Mouse (Mus musculus) heart, adult 11 months (tissue): ENCODE measurements at regions not wholly inside any gene's neighbourhood (a gene's known extent, or its start where the extent isn't known, plus 50 kb on each side); places are given as distances from the start of the nearest gene placed in this dataset.
A peak's percentile ranks its signal among the peaks of the same experiment; 100 is the strongest.

Experiments used
- DNase-seq: peaks from one replicate; pipeline ENCODE4 v3.0.0; 2022

DNA sequence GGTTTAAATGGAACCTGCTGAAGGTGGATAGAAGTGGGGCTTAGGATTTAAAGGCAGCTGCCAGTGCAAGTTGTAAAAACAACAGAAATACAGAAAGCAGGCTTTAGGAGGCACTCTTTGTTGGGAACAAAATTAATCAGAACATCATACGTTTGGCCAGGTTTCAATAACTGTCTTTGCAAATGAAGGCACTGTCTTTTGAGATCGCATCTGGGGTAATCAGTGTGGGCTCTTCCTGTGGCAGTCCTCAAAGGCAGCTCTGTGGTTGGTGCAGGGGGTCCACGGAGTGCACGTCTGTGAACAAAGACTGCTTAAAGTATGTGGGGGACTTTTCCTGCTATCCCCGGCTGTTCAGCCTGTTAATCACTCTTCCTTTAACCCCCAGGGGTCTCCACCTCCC lies 654.5 kb downstream of the Tmem132b start:
- DNase-seq, result peak; percentile 56

DNA sequence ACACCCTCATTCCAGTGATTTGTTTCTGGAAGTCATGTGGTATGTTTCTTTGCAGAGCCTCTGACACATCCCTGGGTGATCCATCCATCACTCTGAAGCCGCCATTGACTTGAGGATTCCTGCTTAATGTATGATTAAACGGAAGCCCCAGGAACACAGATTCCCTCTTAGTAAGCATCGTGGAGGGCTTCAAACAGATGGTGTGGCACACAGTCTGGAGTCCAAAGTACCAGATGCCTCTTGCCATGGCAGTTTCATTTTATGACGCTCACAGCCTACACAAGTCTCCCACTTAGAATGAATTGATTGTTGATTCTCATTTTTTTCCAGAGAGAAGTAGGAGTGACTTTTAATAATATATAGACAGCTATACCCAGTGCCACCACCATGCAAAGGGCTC lies 668.3 kb downstream of the Tmem132b start:
- no peak for DNase-seq

DNA sequence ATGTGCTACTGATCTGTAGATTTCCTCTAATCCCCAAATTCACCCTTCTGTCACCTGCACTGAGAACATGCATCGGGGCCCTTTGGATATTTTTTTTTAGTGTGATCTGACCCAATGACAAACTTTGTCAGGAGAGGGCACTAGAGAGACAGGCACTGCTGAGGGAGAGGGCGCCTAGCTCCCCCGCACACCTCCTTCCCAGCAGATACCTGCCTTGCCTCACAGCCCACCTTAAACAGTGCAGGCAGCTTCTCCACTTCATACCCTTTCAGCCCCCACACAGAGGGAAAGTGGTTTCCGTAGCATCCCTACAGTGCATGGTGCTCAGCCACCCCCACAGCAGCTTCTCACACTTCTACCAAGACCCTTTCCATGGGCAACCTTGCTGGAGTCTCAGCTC lies 670.0 kb downstream of the Tmem132b start:
- no peak for DNase-seq

DNA sequence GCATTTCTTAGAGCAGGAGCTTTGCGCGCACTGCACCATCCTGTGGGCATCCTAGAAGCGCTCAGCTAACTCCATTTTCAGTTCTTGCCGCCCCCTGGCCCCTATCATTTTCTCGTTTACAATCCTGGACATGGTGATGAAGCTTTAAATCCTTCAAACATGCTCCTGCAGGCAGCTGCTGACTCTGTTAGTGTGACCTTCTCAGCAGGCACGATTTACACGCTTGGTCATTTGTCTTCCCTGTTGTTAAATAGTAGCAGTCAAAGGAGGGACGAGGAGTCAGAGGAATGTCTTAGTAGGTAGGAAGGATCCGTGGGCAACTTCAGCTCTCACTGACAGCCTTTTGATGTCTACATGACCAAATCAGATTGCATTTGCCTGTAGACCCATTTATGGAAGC lies 670.4 kb downstream of the Tmem132b start:
- DNase-seq, result no peak

DNA sequence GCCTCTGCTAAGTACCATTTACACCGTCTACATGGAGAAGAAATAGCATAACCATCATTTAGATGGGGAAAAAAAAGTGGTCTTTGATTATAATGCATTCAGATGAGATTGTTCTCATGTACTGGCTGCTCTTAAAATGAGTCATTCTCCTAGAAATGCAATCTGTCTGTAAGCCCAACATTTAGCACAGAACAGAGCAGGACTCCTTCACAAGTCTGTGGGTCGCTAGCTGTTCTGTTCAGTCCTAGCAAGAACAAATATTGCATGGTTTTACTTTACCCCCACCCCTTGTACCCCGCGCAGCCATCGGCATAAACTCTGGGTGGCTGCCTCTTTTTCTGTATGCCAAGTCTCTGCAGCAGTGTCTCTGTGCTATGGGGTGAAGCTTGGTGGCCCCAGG lies 685.4 kb downstream of the Tmem132b start:
- no peak for DNase-seq

DNA sequence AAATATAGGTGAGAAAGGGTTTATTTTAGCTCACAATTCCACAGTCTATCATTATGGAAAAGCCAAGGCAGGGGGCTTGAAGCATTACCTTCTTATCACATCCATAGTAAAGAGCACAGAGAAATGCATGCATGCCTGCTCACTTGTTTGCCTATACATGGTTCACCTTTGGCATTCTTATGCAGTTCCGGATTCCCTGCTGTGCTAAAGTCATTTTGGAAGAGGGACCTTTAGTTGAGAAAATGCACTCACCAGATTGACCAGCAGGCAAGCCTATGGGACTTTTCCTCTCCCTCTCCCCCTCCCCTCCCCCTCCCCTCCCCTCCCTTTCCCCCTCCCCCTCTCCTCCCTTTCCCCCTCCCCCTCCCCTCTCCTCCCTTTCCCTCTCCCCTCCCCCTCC lies 686.2 kb downstream of the Tmem132b start:
- DNase-seq, result no peak

DNA sequence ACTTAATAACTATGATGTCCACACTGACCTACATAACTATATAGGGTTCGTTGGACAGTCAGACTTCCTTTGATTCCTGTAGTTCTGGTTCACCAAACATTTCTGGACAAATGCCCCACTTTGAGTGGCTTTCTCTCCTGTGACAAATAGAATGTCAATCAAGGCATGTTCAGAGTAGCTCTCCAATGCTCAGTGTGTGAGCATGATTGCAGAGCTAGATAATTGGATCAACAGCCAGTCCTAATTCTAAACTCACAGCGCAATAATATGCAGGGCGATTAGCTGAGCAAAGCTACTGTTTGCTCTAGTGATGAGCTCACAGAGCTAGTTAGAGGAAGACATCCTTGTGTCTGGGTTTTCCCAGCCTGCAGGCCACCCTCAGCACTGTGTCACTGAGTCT lies 692.1 kb downstream of the Tmem132b start:
- no peak for DNase-seq

DNA sequence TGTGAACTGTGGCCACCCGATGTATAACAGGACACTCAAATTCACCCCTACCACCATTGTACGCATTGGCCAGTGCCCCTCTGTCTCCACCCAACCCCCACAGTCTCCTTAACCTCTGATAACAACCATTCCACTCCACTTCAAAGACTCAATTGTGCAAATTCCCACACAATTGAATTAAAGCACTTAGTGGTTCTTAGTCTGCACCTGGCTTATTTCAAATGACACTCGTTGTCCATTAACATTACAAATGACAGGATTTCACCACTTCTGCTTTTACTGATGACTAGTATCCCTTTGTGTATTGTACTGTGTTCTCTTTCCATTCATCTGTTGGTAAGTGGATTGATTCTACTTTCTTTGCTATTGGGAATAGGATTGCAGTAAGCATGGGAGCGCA lies 699.2 kb downstream of the Tmem132b start:
- DNase-seq, result no peak

DNA sequence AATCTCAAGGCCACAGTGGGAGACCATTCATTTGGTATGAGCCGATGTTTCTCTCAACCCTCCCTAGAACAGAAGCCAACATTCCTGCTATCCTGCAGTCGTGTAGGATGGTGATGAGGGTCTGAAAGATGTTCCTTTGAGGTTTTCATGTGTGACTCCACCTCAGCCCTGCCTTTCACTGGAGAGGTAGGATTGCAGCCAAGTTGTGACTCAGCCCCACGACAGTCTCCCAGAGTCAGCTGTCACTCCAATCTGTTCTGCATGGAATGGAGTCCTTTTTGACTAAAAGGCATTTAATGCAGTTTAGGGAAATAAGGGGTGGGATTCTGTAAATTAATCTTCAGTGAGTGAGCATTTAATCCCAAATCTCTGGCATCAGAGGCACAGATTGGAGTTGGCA lies 706.5 kb downstream of the Tmem132b start:
- DNase-seq, result no peak

DNA sequence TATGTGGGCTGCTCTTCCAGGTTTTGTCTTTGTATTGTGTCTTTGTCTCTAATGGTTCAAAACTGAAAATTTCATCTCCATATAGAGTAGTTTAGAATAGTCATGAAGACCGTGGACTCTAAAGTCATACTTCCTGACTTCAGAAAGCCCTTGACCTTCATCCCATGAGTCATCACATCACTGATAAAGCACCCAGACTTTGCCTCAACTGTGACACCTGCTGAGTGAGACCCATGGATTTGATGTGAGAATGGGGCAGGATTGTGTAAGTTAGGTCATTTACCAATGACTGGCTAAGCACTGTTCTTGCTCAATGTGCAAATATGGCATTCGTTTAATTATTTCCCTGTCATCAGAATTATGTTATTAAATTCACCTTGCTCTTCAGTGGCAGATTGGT lies 714.2 kb downstream of the Tmem132b start:
- DNase-seq, result no peak

DNA sequence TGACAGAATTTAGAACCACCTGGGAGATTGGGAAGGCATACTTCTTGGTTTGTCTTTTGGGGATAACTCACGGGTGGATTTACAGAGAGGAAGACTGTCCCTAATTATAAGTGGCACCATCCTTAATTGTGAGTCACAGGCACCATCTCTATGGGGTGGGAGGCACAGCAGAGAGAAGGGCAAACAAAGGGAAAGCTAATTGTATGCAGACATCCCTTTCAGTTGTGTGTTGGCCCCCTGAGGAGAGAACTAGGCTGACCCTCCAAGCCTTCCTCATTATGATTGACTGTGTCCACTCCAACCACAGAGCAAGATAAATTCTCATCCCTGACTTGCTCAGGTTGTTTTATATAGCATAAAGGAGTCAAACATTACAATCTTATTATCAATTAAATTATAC lies 718.8 kb downstream of the Tmem132b start:
- DNase-seq, result no peak

DNA sequence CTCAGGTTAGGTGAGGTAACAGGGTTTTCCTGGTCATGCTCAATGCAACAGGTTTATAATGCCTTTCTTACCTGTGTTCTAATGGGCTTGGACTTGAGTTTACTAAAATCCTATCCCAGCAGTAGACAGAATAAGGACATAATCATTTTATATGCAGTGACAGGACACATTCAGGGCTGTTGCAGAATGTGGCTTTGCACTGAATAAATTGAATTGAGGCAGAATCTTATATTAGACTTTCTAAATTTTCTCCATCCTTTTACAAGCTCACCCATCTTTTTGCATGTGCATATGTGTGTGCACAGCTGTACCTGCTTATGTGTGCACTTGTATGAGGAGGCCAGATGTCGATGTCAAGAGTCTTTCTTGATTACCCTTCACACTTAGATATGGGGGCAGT lies 723.1 kb downstream of the Tmem132b start:
- no peak for DNase-seq

DNA sequence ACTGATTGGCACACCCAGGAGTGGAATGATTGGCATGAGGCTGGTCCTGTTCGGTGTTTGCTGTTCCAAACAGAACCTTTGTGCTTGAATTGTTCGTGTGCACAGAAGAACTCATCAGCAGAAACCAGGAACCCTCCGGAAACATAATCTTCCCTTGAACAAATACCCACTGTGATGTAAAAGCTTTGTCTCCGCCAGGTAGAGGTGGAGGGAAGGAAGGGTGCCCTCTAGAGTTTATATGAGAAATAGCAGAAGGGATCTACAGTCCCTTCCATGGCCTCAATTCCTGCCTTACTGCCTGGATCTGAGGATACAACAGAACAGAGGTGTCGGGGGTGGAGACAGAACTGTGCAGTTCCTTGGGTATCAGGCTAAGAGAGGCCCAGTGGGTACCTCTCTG lies 726.3 kb downstream of the Tmem132b start:
- no peak for DNase-seq

DNA sequence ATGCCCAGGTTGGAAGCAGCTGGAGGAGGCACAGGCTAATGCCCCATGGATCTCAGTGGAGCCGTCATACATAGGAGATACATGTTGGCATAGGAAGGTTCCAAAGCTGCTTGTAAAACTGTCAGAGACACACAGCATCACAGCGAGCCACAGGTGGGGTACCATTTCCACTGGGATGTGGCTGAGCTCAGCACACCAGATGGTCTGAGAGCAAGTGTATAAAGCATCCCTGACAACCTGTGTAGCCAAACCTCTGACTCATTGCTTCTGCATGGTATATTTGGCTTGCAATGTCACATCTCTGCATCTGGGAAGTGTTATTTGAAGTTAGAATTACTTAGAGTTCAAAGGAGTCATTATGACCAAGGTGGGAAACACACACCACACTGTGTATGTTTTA lies 734.9 kb downstream of the Tmem132b start:
- no peak for DNase-seq

DNA sequence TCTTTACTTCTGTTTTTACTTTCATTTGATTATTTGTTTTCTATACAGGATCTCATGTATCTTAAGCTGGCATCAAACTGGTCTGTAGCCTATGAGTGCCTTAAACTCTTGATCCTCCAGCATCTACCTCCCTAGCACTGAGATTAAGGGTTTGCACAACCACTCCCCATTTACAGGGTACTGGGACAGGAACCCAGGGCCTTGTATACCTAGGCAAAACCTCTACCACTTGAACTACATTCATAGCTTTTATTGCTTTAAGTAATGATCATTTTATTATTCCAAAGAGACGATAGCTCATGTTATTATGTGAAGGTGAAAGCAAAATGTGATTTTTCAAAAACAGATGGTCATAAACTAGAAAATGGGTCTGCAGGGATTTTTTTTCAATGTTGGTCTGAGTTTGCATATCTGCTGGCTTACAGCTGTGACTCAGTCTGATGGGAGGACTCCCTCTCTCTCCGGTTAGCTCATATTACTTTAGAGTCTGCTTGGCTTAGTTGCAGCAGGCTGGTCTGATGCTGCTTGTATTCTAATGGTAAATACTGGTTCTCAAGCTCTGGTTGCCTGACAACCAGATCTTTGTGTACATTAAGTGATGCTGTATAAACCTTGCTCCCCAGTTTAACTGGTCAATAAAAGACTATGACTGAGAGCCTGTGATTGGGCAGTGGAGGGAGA lies 735.5 kb downstream of the Tmem132b start:
- DNase-seq, result no peak

DNA sequence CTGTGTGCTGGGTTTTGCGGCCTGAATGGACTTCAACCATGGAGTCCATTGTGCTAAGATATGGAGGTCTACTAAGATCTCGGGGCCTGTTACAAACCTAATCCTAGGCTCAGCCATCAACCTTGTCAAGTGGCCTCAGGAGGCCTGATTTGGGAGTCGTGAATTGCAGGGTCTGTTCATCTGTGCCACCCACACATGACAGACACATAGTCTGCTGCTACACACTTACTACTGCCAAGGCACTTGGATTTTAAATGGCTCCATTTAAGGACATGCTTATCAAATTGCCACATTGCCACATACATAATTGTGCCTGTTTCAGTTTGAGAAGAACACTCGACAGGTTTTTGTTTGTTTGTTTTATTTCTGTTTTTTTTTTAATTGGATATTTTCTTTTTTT lies 737.0 kb downstream of the Tmem132b start:
- no peak for DNase-seq

DNA sequence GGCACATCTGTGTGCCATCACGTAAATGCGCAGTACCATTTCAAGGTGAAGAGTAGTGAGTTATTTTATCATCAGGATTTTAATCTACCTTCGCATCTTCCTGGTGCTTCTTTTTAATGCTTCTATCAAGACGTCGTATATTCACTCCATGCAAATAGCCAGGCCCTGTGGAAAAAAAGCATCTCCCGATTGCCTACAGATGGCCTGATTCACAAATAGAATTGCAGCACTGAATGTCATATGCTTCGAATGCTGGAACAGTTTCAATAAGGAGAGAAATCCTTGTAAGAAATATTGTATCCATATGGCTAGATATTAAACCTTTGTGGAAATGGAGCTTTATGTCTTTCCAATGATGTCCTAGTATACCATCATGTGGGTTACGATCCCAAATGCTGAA lies 742.7 kb downstream of the Tmem132b start:
- peak; percentile 1 for DNase-seq

DNA sequence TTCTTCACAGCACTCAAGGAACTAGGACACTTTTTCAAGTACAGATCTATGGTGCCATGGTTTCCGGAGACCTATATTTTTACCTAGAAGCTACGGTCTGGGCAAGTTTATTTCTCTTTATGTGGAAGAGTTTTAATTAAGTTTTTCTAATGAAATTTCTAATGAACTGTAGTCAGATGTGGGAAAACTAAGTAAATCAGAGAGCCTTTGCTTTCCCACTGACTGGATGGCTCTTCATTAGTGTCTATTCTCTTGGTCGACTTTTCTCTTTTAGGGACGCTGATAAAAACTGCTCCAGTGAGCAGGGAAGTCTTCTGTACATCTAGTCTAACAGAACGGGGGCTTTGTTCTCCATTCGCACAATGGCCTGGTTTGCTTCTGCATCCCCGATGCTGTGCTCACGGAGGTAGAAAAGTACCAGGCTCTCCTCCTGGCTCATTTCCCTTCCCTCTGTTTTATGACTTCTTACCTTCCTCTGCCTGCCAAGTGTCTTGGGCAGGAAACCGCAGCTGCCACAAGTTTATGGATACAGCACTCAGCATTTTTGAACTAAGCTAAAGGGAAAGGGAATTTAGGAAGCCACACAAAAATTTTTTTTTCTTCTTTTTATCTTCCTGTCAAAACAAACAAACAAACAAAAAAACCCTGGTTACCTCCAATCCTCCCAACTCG lies 749.6 kb downstream of the Tmem132b start:
- DNase-seq, result peak; percentile 23

DNA sequence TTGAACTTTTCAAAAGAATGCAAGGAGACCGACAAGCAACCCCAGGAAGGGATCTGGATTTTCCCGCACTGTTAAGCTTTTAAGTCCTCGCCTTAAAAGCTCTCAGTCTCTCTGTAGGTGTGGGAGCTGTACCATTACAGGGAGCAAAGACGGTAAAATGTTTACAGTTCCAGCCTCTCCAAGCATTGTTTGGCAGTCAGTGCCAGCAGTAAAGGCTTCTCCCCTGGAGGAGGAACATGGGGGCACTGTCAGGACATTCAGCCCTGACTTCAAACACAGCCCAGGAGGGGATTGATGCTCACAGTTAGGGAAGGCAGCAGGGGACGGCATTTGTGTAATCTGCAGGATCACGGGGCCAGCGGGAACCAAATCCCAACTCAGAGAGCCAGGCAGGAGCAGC lies 750.2 kb downstream of the Tmem132b start:
- DNase-seq, result peak; percentile 28

DNA sequence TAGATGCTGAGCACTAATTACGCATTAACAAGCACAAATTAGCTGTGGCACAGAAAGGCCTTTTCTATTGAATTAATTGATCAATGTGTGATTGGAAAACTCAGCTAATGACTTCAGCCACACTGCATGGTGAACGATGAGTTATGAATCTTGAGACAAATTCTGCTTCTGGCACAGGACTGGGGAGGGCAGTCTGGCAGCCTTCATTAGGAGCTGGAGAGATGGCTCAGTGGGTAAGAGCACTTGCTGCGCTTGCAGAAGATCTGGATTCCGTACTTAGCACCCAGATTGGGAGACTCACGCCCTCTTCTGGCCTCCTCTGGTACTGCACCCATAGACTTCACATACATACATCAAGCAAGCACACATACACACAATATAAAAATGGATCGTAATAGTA lies 793.3 kb downstream of the Tmem132b start:
- DNase-seq, result no peak

DNA sequence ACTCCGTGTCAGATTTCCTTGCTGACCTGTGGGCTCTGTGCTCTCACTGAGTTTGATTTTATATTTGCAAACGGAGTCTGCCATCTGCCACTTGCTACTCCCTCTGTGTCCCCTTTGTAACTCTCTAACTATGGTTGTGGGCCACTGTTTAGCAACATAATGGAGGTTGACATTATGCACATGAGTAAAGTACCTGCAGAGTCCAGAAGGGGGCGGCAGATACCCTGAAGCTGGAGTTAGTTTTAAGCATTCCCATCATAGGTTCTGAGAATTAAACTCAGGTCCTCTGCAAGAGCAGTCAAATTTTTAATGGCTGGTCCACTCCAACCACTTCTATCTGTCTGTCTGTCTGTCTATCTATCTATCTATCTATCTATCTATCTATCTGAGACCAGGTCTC lies 796.7 kb downstream of the Tmem132b start:
- DNase-seq, result no peak

DNA sequence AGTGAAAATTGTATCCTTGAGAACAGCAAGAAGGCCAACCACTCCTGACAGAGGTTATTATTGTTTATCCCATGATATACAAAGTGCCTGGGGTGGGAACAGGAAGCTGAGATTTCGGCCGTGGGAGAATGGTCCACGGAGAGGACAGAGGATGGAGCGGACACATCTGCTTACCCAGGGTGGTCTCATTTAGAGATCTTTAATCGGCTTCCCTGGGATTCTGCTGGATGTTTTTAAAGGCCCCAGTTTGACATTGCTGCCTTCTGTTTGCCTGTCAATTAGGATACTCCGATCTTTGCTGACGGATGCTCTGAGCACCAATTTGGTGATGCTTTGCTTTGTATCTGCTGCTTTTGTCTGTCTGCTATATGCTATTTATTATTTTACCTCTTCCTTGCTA lies 803.5 kb downstream of the Tmem132b start:
- DNase-seq, result no peak

DNA sequence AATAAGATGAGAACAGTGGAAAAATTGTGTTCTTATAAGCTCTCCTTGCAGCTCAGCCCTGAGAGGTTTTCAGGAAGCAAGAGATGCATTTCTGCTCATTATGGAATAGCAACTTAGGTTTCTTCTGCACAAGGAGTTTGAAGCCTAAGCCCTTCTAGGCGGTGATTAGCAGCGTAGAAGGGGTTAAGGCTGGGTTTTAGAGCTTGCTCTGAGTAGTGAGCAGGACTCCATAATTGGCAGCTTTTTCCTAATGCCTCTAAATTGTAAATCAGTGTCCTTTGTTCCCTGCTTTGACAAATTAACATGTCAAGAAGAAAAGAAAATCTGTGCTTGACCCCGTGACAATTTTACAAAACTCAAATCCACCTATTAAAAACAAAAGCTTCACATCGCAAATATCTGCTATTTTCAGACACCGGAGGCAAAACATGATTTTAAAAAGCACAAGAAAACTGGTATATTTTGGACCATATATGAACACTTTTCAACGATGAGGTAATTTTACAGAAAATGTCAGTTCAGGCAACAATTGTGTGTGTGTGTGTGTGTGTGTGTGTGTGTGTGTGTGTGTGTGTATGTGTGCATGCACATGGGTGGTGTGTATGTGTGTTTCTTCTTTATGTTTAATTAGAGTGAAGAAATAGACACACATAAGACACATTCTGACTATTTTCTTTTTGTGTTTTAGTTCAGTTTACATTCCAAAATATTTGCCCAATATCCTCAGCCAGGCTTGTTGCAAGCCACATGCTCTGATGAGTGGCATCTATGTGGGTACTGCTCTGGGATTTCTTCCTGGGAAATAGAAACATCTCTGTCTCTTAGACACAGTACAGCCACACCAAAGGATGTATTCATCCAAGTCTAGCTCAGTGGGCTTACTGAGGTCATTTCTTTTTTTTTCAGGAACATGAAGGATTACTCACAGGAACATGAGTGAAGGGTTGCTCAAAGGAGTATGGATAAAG lies 804.3 kb downstream of the Tmem132b start:
- no peak for DNase-seq

DNA sequence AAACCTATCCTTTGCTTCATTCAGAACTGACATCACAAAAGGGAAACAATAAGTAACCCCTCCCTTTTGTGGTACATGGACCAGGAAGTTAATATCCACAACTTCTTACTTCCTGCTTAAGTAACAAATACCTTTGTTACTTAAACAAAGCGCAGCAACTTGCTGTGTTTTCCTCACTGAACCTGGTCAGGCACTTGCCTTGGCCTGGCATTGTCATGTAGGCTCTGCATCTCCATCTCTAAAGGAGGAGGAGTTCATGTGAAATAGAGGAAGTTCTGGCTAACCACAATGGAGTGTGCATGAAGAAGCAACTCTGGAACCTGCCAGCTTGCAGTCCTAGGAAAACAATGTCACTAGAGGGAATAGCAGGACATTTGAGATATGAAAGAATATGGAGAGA lies 806.3 kb downstream of the Tmem132b start:
- DNase-seq, result no peak
